Comparison of ENCODE assay signal across 9 mouse cellular contexts in genomic region chr1:168991506-168992244, GRCm38 (mm10).
A peak's percentile ranks its signal among the peaks of the same experiment; 100 is the strongest.
DNase-seq lines count a peak whose midpoint lies in the region; ATAC-seq and TF ChIP-seq lines count a peak whose summit lies in the region.
"Had no signal": no experiment of that assay in that cellular context is flagged by ENCODE, and none has a peak within 500 bp of the region (broad histone marks: within the 10 kb centered on the region; RNA-seq: fewer than 3 reads in every experiment).

No protein-coding gene starts in this region.

- H3K36me3 ChIP-seq in forebrain, postnatal 0 days (ENCODE audit: insufficient read depth): no peaks in the 10 kb centered on the region
- H3K36me3 ChIP-seq in neural tube, embryonic 14.5 days (ENCODE audit: control insufficient read depth, insufficient read depth, low read length): no peaks in the 10 kb centered on the region

- 0 out of 2 replicates have a peak overlapping the region, but pooled peaks have one; percentile 19 for H3K9ac ChIP-seq in forebrain, postnatal 0 days
- H3K9ac ChIP-seq in neural tube, embryonic 14.5 days (replicated peaks; ENCODE audit: low read depth, low read length): no peak overlapping the region

- H3K4me1 ChIP-seq in forebrain, postnatal 0 days (ENCODE audit: insufficient read depth): peaks cover 13% of the 10 kb centered on the region
- no peaks in the 10 kb centered on the region for H3K4me1 ChIP-seq in neural tube, embryonic 14.5 days (ENCODE audit: control insufficient read depth, insufficient read depth, low read length)

- no peaks in the 10 kb centered on the region for H3K9me3 ChIP-seq in forebrain, postnatal 0 days (ENCODE audit: low read length)
- no peaks in the 10 kb centered on the region for H3K9me3 ChIP-seq in neural tube, embryonic 14.5 days (ENCODE audit: control insufficient read depth, low read length)

- no peaks in the 10 kb centered on the region for H3K27me3 ChIP-seq in forebrain, postnatal 0 days (ENCODE audit: insufficient read depth, low read length)
- H3K27me3 ChIP-seq in neural tube, embryonic 14.5 days (ENCODE audit: control insufficient read depth, insufficient read depth, low read length): no peaks in the 10 kb centered on the region

- no peak for TF ChIP-seq CTCF in forebrain, postnatal 0 days (IDR thresholded peaks at IDR 0.05; ENCODE audit: low read depth)

- DNase-seq in embryo, embryonic 11 days: peak; percentile 18
- no peak for DNase-seq in embryo, embryonic 10 days (ENCODE audit: low spot score)
- DNase-seq in forebrain, postnatal 0 days: peak; percentile 87
- peak; percentile 21 to 43 for DNase-seq in layer of hippocampus, postnatal 10 days (ENCODE audit: low spot score in 2 of 2)
- DNase-seq in adrenal gland, adult 8-10 months: no peak
- DNase-seq in adrenal gland, adult 2 months: no peak
- DNase-seq in Muller cell, postnatal 12 days (ENCODE audit: inconsistent ontology term): no peak
- DNase-seq: kidney, postnatal 36 days had no signal

- WGBS in forebrain, postnatal 0 days: 37% methylated on average over 14 of the region's 14 CpGs
- 49% methylated on average over 14 of the region's 14 CpGs for WGBS in neural tube, embryonic 14.5 days

- H3K4me2 ChIP-seq in forebrain, postnatal 0 days (ENCODE audit: low read depth): no peak overlapping the region
- no peak overlapping the region for H3K4me2 ChIP-seq in neural tube, embryonic 14.5 days (ENCODE audit: low read depth, low read length)

- ATAC-seq in forebrain, postnatal 0 days: peak; percentile 90
- ATAC-seq in neural tube, embryonic 14.5 days (ENCODE audit: low read depth): peak; percentile 76

- peak overlapping the region; percentile 85 for H3K27ac ChIP-seq in forebrain, postnatal 0 days (ENCODE audit: low read depth, low read length)
- peak overlapping the region; percentile 73; the same call in 1 of the 2 replicates for H3K27ac ChIP-seq in neural tube, embryonic 14.5 days (ENCODE audit: low read depth, low read length)

- no peak overlapping the region for H3K4me3 ChIP-seq in forebrain, postnatal 0 days (ENCODE audit: low read depth, low read length)
- no peak overlapping the region for H3K4me3 ChIP-seq in neural tube, embryonic 14.5 days (ENCODE audit: low read depth, low read length)

Comparison
In these comparisons a context has a peak if more than half of its experiments do, and no peak if none do; other contexts are left out.
1. DNase-seq: peak in embryo, embryonic 11 days (single experiment), forebrain, postnatal 0 days (single experiment) and layer of hippocampus, postnatal 10 days (2 of 2); none in embryo, embryonic 10 days (single experiment), adrenal gland, adult 8-10 months (single experiment), adrenal gland, adult 2 months (single experiment) and Muller cell, postnatal 12 days (single experiment).